Mouse (Mus musculus): ENCODE measurements around the gene Adamts17. TPM values are rescaled to one million over a fixed set of nuclear protein-coding genes. Genes with fewer than 3 reads are reported as not detected.

Gene Adamts17
- total and polyA plus RNA-seq, 3 experiments: not detected

GRCm38 (mm10) chr7:67039143-67039542 lies 199.6 kb downstream of the Adamts17 start:
- Histone ChIP-seq H3K27me3 (replicated peaks) (peaks cover 74% of the 10 kb centered on the region), H3K4me2 (ENCODE audit: insufficient read depth, low read depth, poor library complexity, severe bottlenecking) (no peak overlapping the region), H3K4me1 (ENCODE audit: control insufficient read depth in 1 of 2, insufficient read depth in 2 of 2) (no peaks in the 10 kb centered on the region), H3K27ac (ENCODE audit: insufficient read depth, low read depth) (no peak overlapping the region), H3K4me3 (replicated peaks in 1 of 3; ENCODE audit: low read depth in 2 of 3, low read length in 2 of 3, poor library complexity in 1 of 3) (no peak overlapping the region), H3K36me3 (replicated peaks in 1 of 2; ENCODE audit: control insufficient read depth in 1 of 2, insufficient read depth in 1 of 2, low read length in 1 of 2) (no peaks in the 10 kb centered on the region), H3K9me3 (replicated peaks; ENCODE audit: low read length) (no peaks in the 10 kb centered on the region), H3K79me2 (replicated peaks; ENCODE audit: control insufficient read depth, extremely low read depth, insufficient read depth, poor library complexity, severe bottlenecking) (no peaks in the 10 kb centered on the region), H3K9ac (ENCODE audit: insufficient read depth, low read depth) (no peak overlapping the region)
- in situ Hi-C loops (cut with MboI; ENCODE audit: low pct_ligation_motif_present, low pct_unique_long_range_greater_than_20kb, low sequenced_read_pairs): no loop called here
- DNase-seq (ENCODE audit: extremely low read depth): no peak
- TF ChIP-seq ZMIZ1 (IDR thresholded peaks at IDR 0.05; ENCODE audit: low read depth, low read length): no peak
- no peak for TF ChIP-seq GABPA (IDR thresholded peaks at IDR 0.05; ENCODE audit: insufficient replicate concordance, low read depth, low read length)
- no peak for TF ChIP-seq ETS1 (conservative IDR thresholded peaks at IDR 0.05; ENCODE audit: low read depth, low read length)
- dilution Hi-C loops (cut with MboI; ENCODE audit: extremely low pct_ligation_motif_present, extremely low pct_unique_long_range_greater_than_20kb, low sequenced_read_pairs): no loop called here

DNA sequence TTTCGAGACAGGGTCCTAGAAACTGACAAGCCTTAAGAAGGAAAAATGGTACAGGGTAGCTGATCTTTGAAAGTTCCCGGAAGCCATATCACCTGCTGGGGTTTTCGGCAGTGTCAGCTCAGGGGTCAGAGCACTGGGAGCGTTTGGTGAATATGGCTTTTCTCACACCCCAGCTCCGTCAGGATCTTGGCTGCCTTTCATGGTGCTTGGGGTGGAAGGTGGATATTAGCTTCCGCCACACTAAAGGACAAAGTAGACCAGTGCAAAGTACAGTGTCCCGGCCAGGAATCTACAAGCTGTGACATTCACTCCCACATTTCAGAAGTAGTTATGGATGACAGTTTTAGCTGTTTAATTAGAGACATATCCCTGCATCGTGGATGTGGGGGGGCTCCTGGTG lies 200.3 kb downstream of the Adamts17 start:
- Histone ChIP-seq H3K36me3 (replicated peaks in 1 of 2; ENCODE audit: control insufficient read depth in 1 of 2, insufficient read depth in 1 of 2, low read length in 1 of 2) (no peaks in the 10 kb centered on the region), H3K27me3 (replicated peaks) (peaks cover 73% of the 10 kb centered on the region), H3K4me1 (ENCODE audit: control insufficient read depth in 1 of 2, insufficient read depth in 2 of 2) (no peaks in the 10 kb centered on the region), H3K9me3 (replicated peaks; ENCODE audit: low read length) (no peaks in the 10 kb centered on the region), H3K4me2 (ENCODE audit: insufficient read depth, low read depth, poor library complexity, severe bottlenecking) (no peak overlapping the region), H3K27ac (ENCODE audit: insufficient read depth, low read depth) (no peak overlapping the region), H3K4me3 (replicated peaks in 1 of 3; ENCODE audit: low read depth in 2 of 3, low read length in 2 of 3, poor library complexity in 1 of 3) (no peak overlapping the region), H3K79me2 (replicated peaks; ENCODE audit: control insufficient read depth, extremely low read depth, insufficient read depth, poor library complexity, severe bottlenecking) (no peaks in the 10 kb centered on the region), H3K9ac (ENCODE audit: insufficient read depth, low read depth) (no peak overlapping the region)
- in situ Hi-C loops (cut with MboI; ENCODE audit: low pct_ligation_motif_present, low pct_unique_long_range_greater_than_20kb, low sequenced_read_pairs): no loop called here
- dilution Hi-C loops (cut with MboI; ENCODE audit: extremely low pct_ligation_motif_present, extremely low pct_unique_long_range_greater_than_20kb, low sequenced_read_pairs): no loop called here
- DNase-seq (ENCODE audit: extremely low read depth): no peak
- TF ChIP-seq JUN (IDR thresholded peaks at IDR 0.05; ENCODE audit: insufficient read depth, low read depth, low read length) (no peak), ETS1 (conservative IDR thresholded peaks at IDR 0.05; ENCODE audit: low read depth, low read length) (no peak), ZMIZ1 (IDR thresholded peaks at IDR 0.05; ENCODE audit: low read depth, low read length) (no peak), POLR2AphosphoS2 (IDR thresholded peaks at IDR 0.05; ENCODE audit: low read depth, low read length) (no peak), JUND (conservative IDR thresholded peaks at IDR 0.05; ENCODE audit: low read depth, low read length) (no peak), ZC3H11A (IDR thresholded peaks at IDR 0.05; ENCODE audit: low read depth, low read length) (no peak), KAT2A (IDR thresholded peaks at IDR 0.05; ENCODE audit: insufficient replicate concordance, low read length) (no peak), CTCF (conservative IDR thresholded peaks at IDR 0.05 in 1 of 2, IDR thresholded peaks at IDR 0.05 in 1 of 2; ENCODE audit: low read depth in 2 of 2, low read length in 2 of 2) (no peak), TBP (conservative IDR thresholded peaks at IDR 0.05; ENCODE audit: low read depth, low read length) (no peak), USF2 (conservative IDR thresholded peaks at IDR 0.05; ENCODE audit: low read depth, low read length) (no peak), E2F4 (IDR thresholded peaks at IDR 0.05; ENCODE audit: insufficient replicate concordance, low read depth, low read length) (no peak), NELFE (IDR thresholded peaks at IDR 0.05; ENCODE audit: low read depth, low read length) (no peak), POLR2A (IDR thresholded peaks at IDR 0.05; ENCODE audit: low read depth, low read length) (no peak), RAD21 (IDR thresholded peaks at IDR 0.05; ENCODE audit: low read depth, low read length) (no peak), RCOR1 (conservative IDR thresholded peaks at IDR 0.05; ENCODE audit: low read depth, low read length) (no peak), MXI1 (IDR thresholded peaks at IDR 0.05; ENCODE audit: low read depth, low read length) (no peak), SMC3 (IDR thresholded peaks at IDR 0.05; ENCODE audit: low read depth, low read length) (no peak), ELF1 (IDR thresholded peaks at IDR 0.05; ENCODE audit: low read depth, low read length) (no peak), UBTF (IDR thresholded peaks at IDR 0.05; ENCODE audit: low read depth, low read length) (no peak)
